Mouse (Mus musculus) liver, embryonic 16.5 days (tissue): ENCODE results near the gene Zscan26. TPM values are rescaled to one million over a fixed set of nuclear protein-coding genes. Genes with fewer than 3 reads are reported as not detected.
"Not testable (repeated sequence)": the region's sequence is repeated elsewhere in the genome, so short reads cannot be mapped to it uniquely, and the experiment has no call there.

Experiments
- ATAC-seq: fragments of 200-750 bp; cut with Nextera tagmentation; 2 replicates; pipeline ENCODE4 v1.8.0; 2017; ENCODE audit warnings: low read depth, mild to moderate bottlenecking, moderate number of reproducible peaks, moderate library complexity
- H3K27ac ChIP-seq: fragments of 300-500 bp; sonication (generic); 2 replicates; pipeline ENCODE4 v1.5.1; 2014; ENCODE audit warnings: mild to moderate bottlenecking, low read length
- H3K27me3 ChIP-seq: fragments of 300-500 bp; sonication (generic); 2 replicates; pipeline ENCODE4 v1.6.1; 2014; ENCODE audit warnings: low read depth, low read length, mixed read lengths; ENCODE audit not compliant: control insufficient read depth, insufficient read depth
- H3K36me3 ChIP-seq: fragments of 300-500 bp; sonication (generic); 2 replicates; pipeline ENCODE4 v1.6.1; 2014; ENCODE audit warnings: mild to moderate bottlenecking; ENCODE audit not compliant: control insufficient read depth, insufficient read depth
- H3K4me1 ChIP-seq: fragments of 300-500 bp; sonication (generic); 2 replicates; pipeline ENCODE4 v1.6.1; 2014; ENCODE audit warnings: low read depth, low read length, mixed read lengths; ENCODE audit not compliant: control insufficient read depth
- H3K4me2 ChIP-seq: fragments of 300-500 bp; sonication (generic); 2 replicates; pipeline ENCODE4 v1.6.1; 2014; ENCODE audit warnings: low read depth, low read length, mixed read lengths
- H3K4me3 ChIP-seq: fragments of 300-500 bp; sonication (generic); 2 replicates; pipeline ENCODE4 v1.5.1; 2014; ENCODE audit warnings: low read depth, mild to moderate bottlenecking, low read length
- H3K9ac ChIP-seq: fragments of 300-500 bp; sonication (generic); 2 replicates; pipeline ENCODE4 v1.6.1; 2014; ENCODE audit warnings: low read depth, low read length
- H3K9me3 ChIP-seq: fragments of 300-500 bp; sonication (generic); replicated peaks from 2 replicates; pipeline ENCODE4 v1.6.1; 2016; ENCODE audit warnings: low read length; ENCODE audit not compliant: control insufficient read depth
- WGBS: fragments of 180-500 bp; shearing (Covaris S2); extraction: QIAGEN DNeasy Blood & Tissue Kit; methylation state at CpG from one replicate; pipeline ENCODE4 v1.1.7; 2014; ENCODE audit not compliant: insufficient replicate concordance; 5-methylcytosine and 5-hydroxymethylcytosine counted together
- polyA plus RNA-seq: library from polyadenylated mRNA; unstranded; fragments of >200 nt; fragmentation: Nextera tagmentation; extraction: Ambion mirVana; gene quantifications from 2 replicates; pipeline ENCODE4 v1.2.1, GENCODE M21; 2015

Zscan26 gene
- polyA plus RNA-seq, 1 experiment from 2014 or later, result 13.3 TPM

GRCm38 (mm10) chr13:21468061-21469019, 14.8 kb upstream of the Zscan26 start, which contains the start of gene Nkapl:
Nkapl (minus strand) TSS chr13:21468509.
- no peaks in the 10 kb centered on the region for H3K9me3 ChIP-seq
- peaks cover 3% of the 10 kb centered on the region; the same call in 1 of the 2 replicates for H3K27me3 ChIP-seq
- no peaks in the 10 kb centered on the region for H3K36me3 ChIP-seq
- H3K4me3 ChIP-seq, result peak within 1 kb of the TSS; percentile 80
- peaks cover 12% of the 10 kb centered on the region for H3K4me1 ChIP-seq
- ATAC-seq, result peak; percentile 100
- WGBS, result 1% methylated on average over 54 of the region's 54 CpGs
- H3K9ac ChIP-seq, result peak within 1 kb of the TSS; percentile 84
- H3K4me2 ChIP-seq, result peak within 1 kb of the TSS; percentile 99
- peak within 1 kb of the TSS; percentile 66 for H3K27ac ChIP-seq

GRCm38 (mm10) chr13:21467336-21467735, 13.8 kb upstream of the Zscan26 start:
- H3K9me3 ChIP-seq, result no peaks in the 10 kb centered on the region
- H3K4me3 ChIP-seq, result no peak overlapping the region
- no peak overlapping the region for H3K27ac ChIP-seq
- no peak overlapping the region; the same call in 1 of the 2 replicates for H3K4me2 ChIP-seq
- no peak for ATAC-seq
- H3K9ac ChIP-seq, result no peak overlapping the region
- peaks cover 12% of the 10 kb centered on the region for H3K4me1 ChIP-seq
- H3K27me3 ChIP-seq, result peaks cover 3% of the 10 kb centered on the region; the same call in 1 of the 2 replicates
- H3K36me3 ChIP-seq, result no peaks in the 10 kb centered on the region
- WGBS, result 78% methylated on average over 10 of the region's 10 CpGs

- H3K4me3 ChIP-seq, H3K27me3 ChIP-seq, H3K4me2 ChIP-seq, H3K9me3 ChIP-seq, ATAC-seq, H3K27ac ChIP-seq, H3K4me1 ChIP-seq, H3K9ac ChIP-seq, H3K36me3 ChIP-seq: not testable (repeated sequence)
- WGBS, result 51% methylated on average over 9 of the region's 9 CpGs
Measured at GRCm38 (mm10) chr13:21462516-21462915, 9.0 kb upstream of the Zscan26 start.

GRCm38 (mm10) chr13:21456347-21456746, 2.8 kb upstream of the Zscan26 start:
- no peak for ATAC-seq
- H3K4me1 ChIP-seq, result no peaks in the 10 kb centered on the region
- no peak overlapping the region for H3K9ac ChIP-seq
- H3K4me2 ChIP-seq, result no peak overlapping the region
- 22% methylated on average over 4 of the region's 4 CpGs for WGBS
- H3K36me3 ChIP-seq, result no peaks in the 10 kb centered on the region
- no peaks in the 10 kb centered on the region for H3K9me3 ChIP-seq
- no peaks in the 10 kb centered on the region; the same call in 1 of the 2 replicates for H3K27me3 ChIP-seq
- H3K27ac ChIP-seq, result no peak overlapping the region
- no peak overlapping the region for H3K4me3 ChIP-seq

GRCm38 (mm10) chr13:21454133-21454532, 603 bp upstream of the Zscan26 start:
- WGBS, result 51% methylated on average over 3 of the region's 3 CpGs
- H3K4me1 ChIP-seq, result no peaks in the 10 kb centered on the region; the same call in 1 of the 2 replicates
- H3K9ac ChIP-seq, result no peak overlapping the region
- peak overlapping the region; percentile 64; the same call in 1 of the 2 replicates for H3K4me2 ChIP-seq
- no peaks in the 10 kb centered on the region for H3K9me3 ChIP-seq
- H3K27ac ChIP-seq, result peak overlapping the region; percentile 37
- H3K27me3 ChIP-seq, result no peaks in the 10 kb centered on the region; the same call in 1 of the 2 replicates
- H3K4me3 ChIP-seq, result no peak overlapping the region
- ATAC-seq, result peak; percentile 80
- H3K36me3 ChIP-seq, result no peaks in the 10 kb centered on the region

GRCm38 (mm10) chr13:21453042-21453441, 488 bp downstream of the Zscan26 start:
- peak overlapping the region; percentile 71 for H3K27ac ChIP-seq
- ATAC-seq, result no peak

GRCm38 (mm10) chr13:21447856-21448614, 5.5 kb downstream of the Zscan26 start:
- H3K4me2 ChIP-seq, result no peak overlapping the region
- ATAC-seq, result peak; percentile 66
- peak overlapping the region; percentile 51 for H3K27ac ChIP-seq
- no peaks in the 10 kb centered on the region for H3K9me3 ChIP-seq
- H3K27me3 ChIP-seq, result no peaks in the 10 kb centered on the region
- H3K9ac ChIP-seq, result no peak overlapping the region
- peaks cover 4% of the 10 kb centered on the region for H3K4me1 ChIP-seq
- 72% methylated on average over 16 of the region's 16 CpGs for WGBS
- H3K4me3 ChIP-seq, result no peak overlapping the region
- H3K36me3 ChIP-seq, result peaks cover 9% of the 10 kb centered on the region; the same call in 1 of the 2 replicates

More at GRCm38 (mm10) chr13:21453042-21453441, 488 bp downstream of the Zscan26 start:
- Histone ChIP-seq H3K9me3 (no peaks in the 10 kb centered on the region), H3K4me3 (peak overlapping the region; percentile 72), H3K4me2 (peak overlapping the region; percentile 64), H3K9ac (peak overlapping the region; percentile 63), H3K27me3 (no peaks in the 10 kb centered on the region; the same call in 1 of the 2 replicates), H3K4me1 (peaks cover 1% of the 10 kb centered on the region), H3K36me3 (no peaks in the 10 kb centered on the region)
- 2% methylated on average over 13 of the region's 13 CpGs for WGBS

GRCm38 (mm10) chr13:21446796-21447195, 6.7 kb downstream of the Zscan26 start:
- H3K4me3 ChIP-seq, result no peak overlapping the region
- no peak for ATAC-seq
- H3K27me3 ChIP-seq, result no peaks in the 10 kb centered on the region
- H3K4me2 ChIP-seq, result no peak overlapping the region
- no peak overlapping the region for H3K27ac ChIP-seq
- H3K9me3 ChIP-seq, result no peaks in the 10 kb centered on the region
- peaks cover 9% of the 10 kb centered on the region; the same call in 1 of the 2 replicates for H3K36me3 ChIP-seq
- H3K4me1 ChIP-seq, result peaks cover 4% of the 10 kb centered on the region
- no peak overlapping the region for H3K9ac ChIP-seq
- WGBS, result 78% methylated on average over 9 of the region's 9 CpGs
